13 mouse cellular contexts compared by ENCODE assay signal in the genomic region with DNA sequence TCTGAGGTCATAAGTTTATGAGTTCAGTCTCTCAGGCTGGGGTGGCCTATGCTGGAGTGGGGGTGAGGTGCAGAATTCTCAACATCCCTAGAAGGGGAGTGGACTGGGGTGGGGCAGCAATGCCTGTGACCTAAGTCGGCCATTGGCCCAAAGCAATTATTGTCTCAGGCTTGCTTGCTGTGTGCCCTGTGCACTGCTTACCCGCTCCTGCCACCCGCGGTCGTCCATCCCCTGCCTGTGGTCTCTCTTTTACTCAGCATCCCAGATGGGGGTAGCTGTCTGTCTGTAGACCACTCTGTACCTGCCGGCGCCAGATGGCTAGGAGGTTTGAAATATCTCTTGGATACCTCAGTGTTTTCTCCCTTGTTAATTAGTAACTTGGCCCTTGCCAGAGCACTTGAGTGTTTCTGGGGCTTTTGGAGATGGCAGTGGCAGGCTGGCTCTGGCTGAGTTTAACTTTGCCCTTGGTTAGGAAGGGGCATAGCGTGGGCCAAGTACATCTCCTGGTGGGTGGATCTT. TPM values are rescaled to one million over a fixed set of nuclear protein-coding genes. Genes with fewer than 3 reads are reported as not detected.
DNase-seq lines count a peak whose midpoint lies in the region; ATAC-seq and TF ChIP-seq lines count a peak whose summit lies in the region.
"Had no signal": no experiment of that assay in that cellular context is flagged by ENCODE, and none has a peak within 500 bp of the region (broad histone marks: within the 10 kb centered on the region; RNA-seq: fewer than 3 reads in every experiment).

No protein-coding gene starts in this region.

- 72% methylated on average over 8 of the region's 8 CpGs for WGBS in intestine, embryonic 14.5 days
- WGBS in intestine, postnatal 0 days = 49% methylated on average over 8 of the region's 8 CpGs
- 85% methylated on average over 8 of the region's 8 CpGs for WGBS in liver, embryonic 11.5 days

- peaks cover 3% of the 10 kb centered on the region; the same call in 1 of the 2 replicates for H3K36me3 ChIP-seq in intestine, embryonic 14.5 days (ENCODE audit: control insufficient read depth, insufficient read depth, low read length)
- peaks cover 4% of the 10 kb centered on the region for H3K36me3 ChIP-seq in intestine, postnatal 0 days (ENCODE audit: control insufficient read depth, insufficient read depth)
- H3K36me3 ChIP-seq in liver, embryonic 11.5 days (ENCODE audit: control insufficient read depth, insufficient read depth, low read length) = peaks cover 2% of the 10 kb centered on the region; the same call in 1 of the 2 replicates

- DNase-seq in intestine, embryonic 14.5 days (ENCODE audit: low spot score) = peak; percentile 60
- DNase-seq in liver, embryonic 11.5 days (ENCODE audit: low spot score) = no peak
- peak; percentile 41 for DNase-seq in lung, postnatal 14 days
- no peak for DNase-seq in frontal cortex, postnatal 25 days (ENCODE audit: low spot score in 2 of 2)
- DNase-seq in heart, adult 18-20 months = no peak
- DNase-seq: heart, adult 11 months; layer of hippocampus, postnatal 36 days had no signal

- no peaks in the 10 kb centered on the region for H3K27me3 ChIP-seq in intestine, embryonic 14.5 days (replicated peaks; ENCODE audit: control insufficient read depth, insufficient read depth, low read length)
- no peaks in the 10 kb centered on the region for H3K27me3 ChIP-seq in intestine, postnatal 0 days (replicated peaks; ENCODE audit: control insufficient read depth, insufficient read depth, low read length)
- H3K27me3 ChIP-seq in liver, embryonic 11.5 days (replicated peaks; ENCODE audit: control insufficient read depth, insufficient read depth, low read length) = no peaks in the 10 kb centered on the region
- H3K27me3 ChIP-seq: forebrain, embryonic 12.5 days had no signal

- H3K9ac ChIP-seq in intestine, embryonic 14.5 days (ENCODE audit: low read length) = no peak overlapping the region
- H3K9ac ChIP-seq in intestine, postnatal 0 days (ENCODE audit: low read depth, low read length) = 0 out of 2 replicates have a peak overlapping the region, but pooled peaks have one; percentile 22
- H3K9ac ChIP-seq in liver, embryonic 11.5 days (ENCODE audit: low read depth, low read length) = no peak overlapping the region
- H3K9ac ChIP-seq: forebrain, embryonic 12.5 days; hindbrain, embryonic 14.5 days had no signal

- H3K9me3 ChIP-seq in intestine, embryonic 14.5 days (ENCODE audit: control insufficient read depth, low read length) = no peaks in the 10 kb centered on the region
- H3K9me3 ChIP-seq in intestine, postnatal 0 days (ENCODE audit: control insufficient read depth) = no peaks in the 10 kb centered on the region
- H3K9me3 ChIP-seq in liver, embryonic 11.5 days (ENCODE audit: control insufficient read depth, low read length) = no peaks in the 10 kb centered on the region
- H3K9me3 ChIP-seq: forebrain, embryonic 12.5 days had no signal

- H3K27ac ChIP-seq in intestine, embryonic 14.5 days (ENCODE audit: low read depth) = peak overlapping the region; percentile 34; the same call in 1 of the 2 replicates
- H3K27ac ChIP-seq in intestine, postnatal 0 days (ENCODE audit: low read depth, low read length) = peak overlapping the region; percentile 8; the same call in 1 of the 2 replicates
- no peak overlapping the region for H3K27ac ChIP-seq in liver, embryonic 11.5 days (ENCODE audit: low read depth, low read length)
- H3K27ac ChIP-seq: forebrain, embryonic 12.5 days; hindbrain, embryonic 14.5 days; macrophage had no signal

- ATAC-seq in intestine, embryonic 14.5 days (replicated peaks; ENCODE audit: low FRiP score, low TSS enrichment, low read depth) = peak; percentile 73
- peak; percentile 62 for ATAC-seq in intestine, postnatal 0 days
- no peak for ATAC-seq in liver, embryonic 11.5 days (replicated peaks; ENCODE audit: low FRiP score)
- ATAC-seq in granulocyte monocyte progenitor cell, adult 5-6 weeks (replicated peaks; ENCODE audit: poor library complexity, severe bottlenecking) = no peak
- ATAC-seq: activated CD4-positive, CD25-positive, alpha-beta regulatory T cell, adult 4 months had no signal

- 0 out of 2 replicates have a peak overlapping the region, but pooled peaks have one; percentile 3 for H3K4me2 ChIP-seq in intestine, embryonic 14.5 days (ENCODE audit: low read length)
- peak overlapping the region; percentile 55 for H3K4me2 ChIP-seq in intestine, postnatal 0 days (replicated peaks; ENCODE audit: low read depth)
- H3K4me2 ChIP-seq in liver, embryonic 11.5 days = peak overlapping the region; percentile 12; the same call in 1 of the 2 replicates
- H3K4me2 ChIP-seq: forebrain, embryonic 12.5 days; hindbrain, embryonic 14.5 days had no signal

- no peak overlapping the region for H3K4me3 ChIP-seq in intestine, embryonic 14.5 days (ENCODE audit: low read depth, low read length)
- H3K4me3 ChIP-seq in intestine, postnatal 0 days (ENCODE audit: low read depth, low read length) = no peak overlapping the region
- no peak overlapping the region for H3K4me3 ChIP-seq in liver, embryonic 11.5 days (ENCODE audit: low read depth, low read length)
- H3K4me3 ChIP-seq: forebrain, embryonic 12.5 days had no signal

- peaks cover 13% of the 10 kb centered on the region; the same call in 1 of the 2 replicates for H3K4me1 ChIP-seq in intestine, embryonic 14.5 days (replicated peaks; ENCODE audit: control insufficient read depth, insufficient read depth, low read length)
- peaks cover 10% of the 10 kb centered on the region; the same call in 1 of the 2 replicates for H3K4me1 ChIP-seq in intestine, postnatal 0 days (replicated peaks; ENCODE audit: control insufficient read depth, insufficient read depth, low read length)
- peaks cover 12% of the 10 kb centered on the region for H3K4me1 ChIP-seq in liver, embryonic 11.5 days (replicated peaks; ENCODE audit: control insufficient read depth, insufficient read depth, low read length)

- TF ChIP-seq CTCF in intestine, postnatal 0 days (IDR thresholded peaks at IDR 0.05; ENCODE audit: low read depth) = no peak

RNA-seq across cellular contexts. Expression of a gene that starts 33.0 kb away (rescaled TPM):
- polyA plus RNA-seq in intestine, embryonic 14.5 days (2014; fragmentation: Nextera tagmentation; extraction: Ambion mirVana) = 177 and 187 TPM in 2 replicates
- polyA plus RNA-seq in intestine, postnatal 0 days (2015; fragmentation: Nextera tagmentation; extraction: Ambion mirVana) = 122 and 124 TPM in 2 replicates
- 161 TPM in 2 replicates for polyA plus RNA-seq in liver, embryonic 11.5 days (2014; fragmentation: Nextera tagmentation; extraction: Ambion mirVana)
- total RNA-seq in granulocyte monocyte progenitor cell, adult 5-6 weeks (2014; fragmentation: Nextera tagmentation) = 149 TPM in 2 replicates
- 98.5 and 104 TPM in 2 replicates for total RNA-seq in granulocyte monocyte progenitor cell, adult 5-6 weeks (2017)
- total RNA-seq in heart, adult 18-20 months (2021) = 10 to 100 TPM; 57.3 to 61.5 TPM

RNA-seq across cellular contexts. Expression of a gene that starts 35.4 kb away (rescaled TPM):
- 4.0 and 4.7 TPM in 2 replicates for polyA plus RNA-seq in intestine, embryonic 14.5 days (2014; fragmentation: Nextera tagmentation; extraction: Ambion mirVana)
- 1.0 and 1.3 TPM in 2 replicates for polyA plus RNA-seq in intestine, postnatal 0 days (2015; fragmentation: Nextera tagmentation; extraction: Ambion mirVana)
- 8.0 TPM in 2 replicates for polyA plus RNA-seq in liver, embryonic 11.5 days (2014; fragmentation: Nextera tagmentation; extraction: Ambion mirVana)
- 37.5 and 49.2 TPM in 2 replicates for total RNA-seq in granulocyte monocyte progenitor cell, adult 5-6 weeks (2014; fragmentation: Nextera tagmentation)
- 11.0 and 13.9 TPM in 2 replicates for total RNA-seq in granulocyte monocyte progenitor cell, adult 5-6 weeks (2017)
- 1 to 10 TPM; 6.8 to 7.6 TPM for total RNA-seq in heart, adult 18-20 months (2021)

RNA-seq across cellular contexts. Expression of a gene that starts 52.3 kb away (rescaled TPM):
- 0.23 and 1.6 TPM in 2 replicates for polyA plus RNA-seq in intestine, embryonic 14.5 days (2014; fragmentation: Nextera tagmentation; extraction: Ambion mirVana)
- 0.16 TPM in 1 of 2 replicates, not detected in the other for polyA plus RNA-seq in intestine, postnatal 0 days (2015; fragmentation: Nextera tagmentation; extraction: Ambion mirVana)
- polyA plus RNA-seq in liver, embryonic 11.5 days (2014; fragmentation: Nextera tagmentation; extraction: Ambion mirVana) = 2.1 and 6.8 TPM in 2 replicates
- not detected in 2 replicates for total RNA-seq in granulocyte monocyte progenitor cell, adult 5-6 weeks (2014; fragmentation: Nextera tagmentation)
- total RNA-seq in granulocyte monocyte progenitor cell, adult 5-6 weeks (2017) = not detected in 2 replicates
- over 10,000 TPM; 10,039 to 12,689 TPM for total RNA-seq in heart, adult 18-20 months (2021)
- total RNA-seq: layer of hippocampus, postnatal 36 days had no signal
- polyA plus RNA-seq: activated CD4-positive, CD25-positive, alpha-beta regulatory T cell, adult 4 months; macrophage had no signal

RNA-seq across cellular contexts. Expression of a gene that starts 57.6 kb away (rescaled TPM):
- 25.7 and 26.7 TPM in 2 replicates for polyA plus RNA-seq in intestine, embryonic 14.5 days (2014; fragmentation: Nextera tagmentation; extraction: Ambion mirVana)
- 8.9 and 9.1 TPM in 2 replicates for polyA plus RNA-seq in intestine, postnatal 0 days (2015; fragmentation: Nextera tagmentation; extraction: Ambion mirVana)
- 11.0 and 11.7 TPM in 2 replicates for polyA plus RNA-seq in liver, embryonic 11.5 days (2014; fragmentation: Nextera tagmentation; extraction: Ambion mirVana)
- 1.2 TPM in 1 of 2 replicates, not detected in the other for total RNA-seq in granulocyte monocyte progenitor cell, adult 5-6 weeks (2014; fragmentation: Nextera tagmentation)
- 0.10 and 2.5 TPM in 2 replicates for total RNA-seq in granulocyte monocyte progenitor cell, adult 5-6 weeks (2017)
- total RNA-seq in heart, adult 18-20 months (2021) = 1 to 10 TPM; 4.6 to 6.3 TPM
- polyA plus RNA-seq: activated CD4-positive, CD25-positive, alpha-beta regulatory T cell, adult 4 months had no signal

Comparison
In these comparisons a context has a peak if more than half of its experiments do, and no peak if none do; other contexts are left out.
1. ATAC-seq: peak in intestine, embryonic 14.5 days (single experiment) and intestine, postnatal 0 days (single experiment); none in liver, embryonic 11.5 days (single experiment) and granulocyte monocyte progenitor cell, adult 5-6 weeks (single experiment).
2. DNase-seq: peak in intestine, embryonic 14.5 days (single experiment) and lung, postnatal 14 days (single experiment); none in liver, embryonic 11.5 days (single experiment), frontal cortex, postnatal 25 days (0 of 2) and heart, adult 18-20 months (0 of 2).
3. H3K4me2 ChIP-seq: peak in every context shown above with its lines; median percentile 55 in intestine, postnatal 0 days; 12 in liver, embryonic 11.5 days; 3 in intestine, embryonic 14.5 days.